Mouse (Mus musculus) ES-E14 (cell line): ENCODE measurements at regions not wholly inside any gene's neighbourhood (a gene's known extent, or its start where the extent isn't known, plus 50 kb on each side); places are given as distances from the start of the nearest gene placed in this dataset.

Experiments used
- DNase-seq: peaks from one replicate; pipeline ENCODE4 v3.0.0-alpha.2; 2013; ENCODE audit warnings: low read depth, low spot score
- H3K27ac ChIP-seq: 2 replicates; pipeline ENCODE4 v1.5.1; 2012; ENCODE audit warnings: low read depth, mild to moderate bottlenecking, low read length, moderate library complexity, mixed read lengths; ENCODE audit not compliant: poor library complexity, insufficient read depth, severe bottlenecking
- H3K36me3 ChIP-seq: 2 replicates; pipeline ENCODE4 v1.6.1; 2012; ENCODE audit warnings: mild to moderate bottlenecking, low read length, moderate library complexity, mixed read lengths; ENCODE audit not compliant: control insufficient read depth, poor library complexity, insufficient read depth, severe bottlenecking
- H3K4me1 ChIP-seq, 2 experiments: fragments of 150-350 bp in 1 of 2; sonication (generic) in 1 of 2; 2 replicates each; pipeline ENCODE4 v1.6.1; 2012; ENCODE audit warnings: low read length in 2 of 2, mild to moderate bottlenecking in 1 of 2, mixed read lengths in 1 of 2; ENCODE audit not compliant: control insufficient read depth in 2 of 2, insufficient read depth in 2 of 2, poor library complexity in 1 of 2
- H3K4me3 ChIP-seq, 2 experiments: fragments of 150-350 bp in 1 of 2; sonication (generic) in 1 of 2; 2 replicates each; pipeline ENCODE4 v1.5.1; 2012; ENCODE audit warnings: low read length in 2 of 2, low read depth in 1 of 2, mild to moderate bottlenecking in 1 of 2, mixed read lengths in 1 of 2; ENCODE audit not compliant: insufficient read depth in 1 of 2, poor library complexity in 1 of 2, severe bottlenecking in 1 of 2
- H3K9ac ChIP-seq: 2 replicates; pipeline ENCODE4 v1.6.1; 2012; ENCODE audit warnings: low read depth, mild to moderate bottlenecking, low read length, mixed read lengths; ENCODE audit not compliant: poor library complexity, insufficient read depth, severe bottlenecking
- H3K9me3 ChIP-seq: fragments of 150-350 bp; sonication (generic); 2 replicates; pipeline ENCODE4 v1.6.1; 2012; ENCODE audit warnings: low read depth, mild to moderate bottlenecking, low read length; ENCODE audit not compliant: control insufficient read depth, insufficient read depth
- CHD2 ChIP-seq: IDR thresholded peaks from 2 replicates; pipeline ENCODE4 v1.6.1; 2014; ENCODE audit warnings: mild to moderate bottlenecking, low read depth, low read length, inconsistent platforms
- HCFC1 ChIP-seq: IDR thresholded peaks from 2 replicates; pipeline ENCODE4 v1.6.1; 2012; ENCODE audit warnings: low read length, inconsistent platforms, borderline replicate concordance; ENCODE audit not compliant: insufficient read depth
- MAFK ChIP-seq: IDR thresholded peaks from 2 replicates; pipeline ENCODE4 v1.6.1; 2014; ENCODE audit warnings: mild to moderate bottlenecking, low read depth, low read length, inconsistent platforms; ENCODE audit not compliant: insufficient read depth
- ZC3H11A ChIP-seq: IDR thresholded peaks from 2 replicates; pipeline ENCODE4 v1.6.1; 2012; ENCODE audit warnings: low read depth, mild to moderate bottlenecking, inconsistent platforms, low read length, borderline replicate concordance
- ZNF384 ChIP-seq: IDR thresholded peaks from 2 replicates; pipeline ENCODE4 v1.6.1; 2012; ENCODE audit warnings: low read depth, low read length, inconsistent platforms
- in situ Hi-C, 2 experiments: fragments of 600-800 bp; cut with MboI; formaldehyde crosslinking; loops; one replicate each; pipeline ENCODE4 v1.15.1; 2025; ENCODE audit warnings: low sequenced_read_pairs in 2 of 2, inconsistent platforms in 1 of 2; ENCODE audit not compliant: unreplicated experiment in 2 of 2

DNA sequence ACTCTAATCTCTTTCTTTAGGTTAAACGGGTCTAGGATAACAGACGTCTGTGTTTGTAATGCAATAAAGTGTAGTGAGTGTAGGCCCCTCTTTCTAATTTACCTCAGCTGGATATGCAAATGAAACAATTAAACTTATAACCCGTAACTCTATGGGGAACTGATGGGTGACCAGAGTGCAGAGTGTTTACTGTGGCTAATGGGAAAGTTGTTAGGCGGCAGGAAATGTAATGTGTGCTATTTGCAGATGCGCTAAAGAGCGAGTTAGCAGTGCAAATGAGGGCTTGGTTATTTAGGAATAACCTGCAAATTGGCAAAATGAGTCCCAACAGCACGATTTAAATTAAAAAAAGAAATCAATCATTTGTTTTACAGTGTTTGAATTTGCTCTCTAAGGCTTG lies 168.8 kb upstream of the Psmd7 start:
- H3K27ac ChIP-seq: no peak overlapping the region
- H3K4me3 ChIP-seq: no peak overlapping the region
- DNase-seq: no peak
- H3K36me3 ChIP-seq: no peaks in the 10 kb centered on the region
- TF ChIP-seq HCFC1 (no peak), ZNF384 (no peak), MAFK (no peak), ZC3H11A (no peak), CHD2 (no peak)
- H3K9ac ChIP-seq: no peak overlapping the region
- H3K4me1 ChIP-seq: peaks cover 0 to 6% of the 10 kb centered on the region in 2 experiments; a peak in 1 of 4 replicates
- no peaks in the 10 kb centered on the region for H3K9me3 ChIP-seq
- in situ Hi-C loops: no loop called here

DNA sequence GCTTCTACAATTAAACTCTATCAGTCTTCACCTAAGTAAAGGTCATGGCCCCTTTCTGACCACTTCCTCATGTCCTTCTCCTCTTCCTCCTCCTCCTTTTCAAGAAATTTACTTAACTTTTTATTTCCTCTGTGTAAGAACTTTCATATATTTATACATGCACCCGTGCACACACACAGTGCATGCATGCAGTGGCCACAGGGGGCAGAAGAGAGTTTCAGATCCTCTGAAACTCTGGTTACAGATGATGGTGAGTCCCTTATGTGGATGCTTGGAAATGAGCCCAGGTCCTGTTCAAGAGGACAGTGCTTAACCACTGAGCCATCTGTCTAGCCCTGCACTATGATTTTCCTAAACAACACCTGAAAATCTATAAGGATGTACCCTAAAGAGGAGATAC lies 170.4 kb upstream of the Psmd7 start:
- H3K9ac ChIP-seq: no peak overlapping the region
- in situ Hi-C loops: no loop called here
- no peak overlapping the region for H3K4me3 ChIP-seq
- peaks cover 0 to 6% of the 10 kb centered on the region in 2 experiments; a peak in 1 of 4 replicates for H3K4me1 ChIP-seq
- peak; percentile 21 for DNase-seq
- H3K36me3 ChIP-seq: no peaks in the 10 kb centered on the region
- no peaks in the 10 kb centered on the region for H3K9me3 ChIP-seq
- no peak overlapping the region for H3K27ac ChIP-seq
- TF ChIP-seq MAFK (no peak), ZC3H11A (no peak), CHD2 (no peak), HCFC1 (no peak)

DNA sequence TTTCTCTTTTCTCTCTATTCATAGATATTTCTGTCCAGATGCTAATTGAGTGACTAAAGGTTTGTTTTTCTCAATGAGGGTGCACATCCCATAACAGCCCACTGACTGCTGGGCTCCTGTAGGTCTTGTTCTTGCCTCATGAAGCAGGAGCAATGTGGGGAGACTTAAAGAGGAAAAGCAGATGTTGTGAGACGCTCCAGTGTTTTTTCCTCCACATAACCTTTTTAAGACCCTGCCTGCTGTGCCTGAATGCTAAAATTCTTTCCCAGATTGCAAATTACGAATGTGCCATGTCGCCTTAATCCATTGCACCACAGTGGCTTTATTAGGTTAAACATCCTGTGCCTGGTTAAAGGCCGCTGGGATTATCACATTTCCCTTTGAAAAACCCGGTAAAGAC lies 165.5 kb upstream of the Zfhx3 start:
- Histone ChIP-seq H3K4me1 (no peaks in the 10 kb centered on the region), H3K9ac (no peak overlapping the region), H3K27ac (no peak overlapping the region), H3K4me3 (no peak overlapping the region), H3K9me3 (no peaks in the 10 kb centered on the region), H3K36me3 (no peaks in the 10 kb centered on the region)
- in situ Hi-C loops: no loop called here
- TF ChIP-seq CHD2: no peak
- no peak for TF ChIP-seq MAFK
- no peak for TF ChIP-seq ZC3H11A
- TF ChIP-seq ZNF384: no peak
- no peak for TF ChIP-seq HCFC1
- DNase-seq: no peak

DNA sequence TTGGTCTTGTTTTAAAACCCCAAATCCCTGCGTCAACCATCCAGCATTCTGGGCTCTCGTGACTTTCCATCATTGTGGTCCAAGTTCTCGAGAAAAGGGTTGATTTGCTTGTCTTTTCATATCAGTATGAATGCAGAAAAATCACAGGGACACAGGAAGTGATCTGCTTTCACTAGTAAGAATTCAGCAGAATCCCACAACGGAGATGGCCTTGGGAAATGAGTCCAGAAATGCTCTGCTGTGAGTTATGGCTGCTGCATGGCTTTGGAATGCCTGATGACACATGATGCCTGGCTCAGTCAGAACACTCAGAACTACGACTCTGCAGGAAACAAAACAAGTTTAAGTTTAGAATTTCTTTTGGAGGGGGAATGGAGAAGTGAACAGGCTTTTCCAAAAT lies 156.7 kb upstream of the Zfhx3 start:
- H3K4me3 ChIP-seq: no peak overlapping the region
- DNase-seq: no peak
- no peak overlapping the region for H3K9ac ChIP-seq
- no peak overlapping the region for H3K27ac ChIP-seq
- TF ChIP-seq MAFK (no peak), CHD2 (no peak), HCFC1 (no peak), ZNF384 (no peak), ZC3H11A (no peak)
- H3K4me1 ChIP-seq: no peaks in the 10 kb centered on the region
- in situ Hi-C loops: no loop called here
- H3K36me3 ChIP-seq: no peaks in the 10 kb centered on the region
- H3K9me3 ChIP-seq: no peaks in the 10 kb centered on the region

DNA sequence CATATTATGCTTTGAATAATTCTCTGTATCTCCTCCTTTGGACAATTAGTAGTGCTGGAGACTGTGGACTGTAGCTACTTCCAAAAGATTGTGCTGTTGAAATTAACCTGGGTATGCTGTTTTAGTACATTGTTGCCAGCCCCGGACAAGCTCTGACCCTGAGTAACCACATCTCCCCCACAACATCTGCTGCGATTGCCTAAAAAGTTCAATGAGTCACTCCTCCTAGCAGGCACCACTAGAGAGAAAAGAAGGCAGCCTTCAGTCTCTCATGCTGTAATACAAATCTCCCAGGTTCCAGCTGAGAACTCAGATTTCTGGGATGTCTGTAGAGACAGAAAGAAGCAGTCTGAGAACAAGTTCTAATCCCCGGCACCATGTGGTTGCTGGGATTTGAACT lies 150.2 kb upstream of the Zfhx3 start:
- H3K9ac ChIP-seq: no peak overlapping the region
- H3K36me3 ChIP-seq: no peaks in the 10 kb centered on the region
- DNase-seq: no peak
- in situ Hi-C loops: no loop called here
- TF ChIP-seq ZC3H11A: no peak
- no peaks in the 10 kb centered on the region for H3K4me1 ChIP-seq
- H3K27ac ChIP-seq: no peak overlapping the region
- no peak overlapping the region for H3K4me3 ChIP-seq
- no peaks in the 10 kb centered on the region for H3K9me3 ChIP-seq
